Mouse (Mus musculus): ENCODE data around the gene Map3k15. TPM values are rescaled to one million over a fixed set of nuclear protein-coding genes. Genes with fewer than 3 reads are reported as not detected.

The Map3k15 gene
- total RNA-seq, 2 experiments from 2014 or later: 3.9 to 5.3 TPM

DNA sequence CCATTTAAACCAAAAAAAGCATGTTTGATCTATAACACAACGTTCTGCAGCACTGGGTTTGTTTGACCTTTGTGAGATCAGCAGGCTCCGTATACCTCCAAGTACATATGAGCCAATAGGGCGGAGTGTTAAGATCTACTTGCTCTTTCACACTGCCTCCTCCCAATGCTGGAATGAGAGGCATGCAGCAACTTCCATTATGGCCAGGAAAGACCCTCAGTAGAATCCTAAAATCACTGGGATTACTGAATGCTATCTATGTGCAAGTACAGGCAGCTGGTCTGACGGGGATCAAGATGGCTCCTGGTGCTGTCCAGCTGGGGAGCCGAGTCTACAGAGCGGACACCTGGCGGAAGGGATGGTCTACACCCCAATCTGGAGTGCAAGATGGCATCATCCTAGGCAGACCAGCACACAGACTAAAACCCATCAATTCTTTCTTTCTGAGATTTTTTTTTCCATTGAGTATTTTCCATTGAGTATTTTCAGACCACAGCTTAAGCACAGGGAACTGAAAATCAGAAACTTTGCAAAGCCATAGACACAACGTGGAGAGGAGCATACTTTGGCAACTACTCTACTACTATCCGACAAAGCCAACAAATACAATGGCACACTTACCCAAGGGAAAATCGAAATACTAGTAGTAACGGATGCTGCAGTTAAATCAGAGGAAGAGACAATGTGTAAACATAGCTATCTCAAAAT is 146.1 kb downstream of the Map3k15 start:
- no peak for ATAC-seq (replicated peaks; ENCODE audit: poor library complexity)

GRCm38 (mm10) chrX:160135719-160136118 is 147.5 kb downstream of the Map3k15 start:
- no peak for ATAC-seq (replicated peaks; ENCODE audit: poor library complexity)

DNA sequence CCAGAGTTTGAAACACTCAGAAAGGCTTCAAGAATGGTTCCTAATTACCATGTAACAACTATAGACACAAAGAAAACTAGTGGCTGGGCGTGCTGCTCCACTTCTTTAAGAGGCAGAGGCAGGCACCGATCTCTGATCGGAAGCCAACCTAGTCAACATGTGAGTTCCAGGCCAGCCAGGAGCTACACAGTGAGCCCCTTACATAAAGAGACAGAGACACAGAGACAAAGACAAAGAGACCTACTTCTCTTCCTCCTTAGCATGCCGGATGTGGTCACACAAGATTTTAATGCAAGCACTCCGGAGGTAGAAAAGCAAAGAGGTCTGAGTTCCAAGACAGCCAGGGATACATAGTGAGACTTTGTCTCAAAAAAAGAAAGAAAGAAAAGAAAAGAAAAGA is 147.9 kb downstream of the Map3k15 start:
- no peak for ATAC-seq (replicated peaks; ENCODE audit: poor library complexity)

DNA sequence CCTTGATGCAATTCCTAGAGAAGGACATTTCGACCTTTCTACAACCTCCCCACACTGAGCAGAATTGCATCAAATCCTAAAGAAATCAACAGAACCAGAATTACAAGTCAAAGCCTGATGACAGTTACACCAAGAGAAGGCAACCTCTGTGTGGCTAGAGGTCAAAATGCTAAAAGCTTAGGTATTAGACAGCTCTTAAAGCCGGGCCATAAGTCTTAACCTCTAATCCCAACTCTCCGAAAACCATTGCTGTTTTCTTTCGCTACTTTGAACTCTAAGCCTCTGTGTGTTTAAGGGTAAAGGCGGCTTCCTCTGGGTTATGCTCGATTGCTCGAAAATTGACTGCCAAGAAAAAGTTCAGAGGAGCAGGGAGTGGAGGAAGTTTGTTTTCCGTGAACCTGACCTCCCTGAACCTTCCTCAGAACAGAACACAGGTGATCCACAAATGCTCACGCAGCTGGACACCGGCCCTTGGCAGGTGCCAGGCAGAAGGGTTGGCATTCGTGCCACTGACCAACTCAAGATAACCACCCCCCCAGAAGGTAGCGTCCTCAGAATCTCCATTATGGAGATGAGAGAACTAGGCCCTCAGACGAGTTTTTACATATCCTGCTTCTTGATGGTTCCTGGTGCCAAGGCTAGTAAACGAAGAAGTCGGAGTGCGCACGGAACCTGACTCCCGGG is 149.1 kb downstream of the Map3k15 start:
- ATAC-seq (replicated peaks; ENCODE audit: poor library complexity): no peak

- peak; percentile 88 for ATAC-seq (replicated peaks; ENCODE audit: poor library complexity)
Measured at GRCm38 (mm10) chrX:160137861-160138717, 149.9 kb downstream of the Map3k15 start, which contains the start of gene Pdha1. TSS of gene Pdha1 (minus strand) at chrX:160138413.

DNA sequence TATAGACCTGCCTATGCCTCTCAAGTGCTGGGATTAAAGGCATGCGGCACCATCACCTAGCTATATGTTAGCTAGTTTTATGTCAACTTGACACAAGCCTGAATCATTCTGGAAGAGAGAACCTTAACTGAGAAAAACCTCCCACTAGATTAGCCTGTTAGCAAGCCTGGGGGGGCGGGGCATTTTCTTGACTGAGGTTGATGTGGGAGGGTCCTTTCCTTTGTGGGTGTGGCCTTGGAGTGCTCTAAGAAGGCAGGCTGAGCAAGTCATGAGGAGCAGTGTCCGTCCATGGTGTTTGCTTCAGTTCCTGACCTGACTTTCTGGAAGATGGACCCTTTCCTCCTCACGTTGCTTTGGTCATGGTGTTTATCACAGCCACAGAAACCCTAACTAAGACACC is 158.6 kb downstream of the Map3k15 start:
- peak; percentile 44; the same call in 1 of the 2 replicates for ATAC-seq (replicated peaks; ENCODE audit: poor library complexity)

GRCm38 (mm10) chrX:160147406-160147805 is 159.2 kb downstream of the Map3k15 start:
- no peak for ATAC-seq (replicated peaks; ENCODE audit: poor library complexity)

DNA sequence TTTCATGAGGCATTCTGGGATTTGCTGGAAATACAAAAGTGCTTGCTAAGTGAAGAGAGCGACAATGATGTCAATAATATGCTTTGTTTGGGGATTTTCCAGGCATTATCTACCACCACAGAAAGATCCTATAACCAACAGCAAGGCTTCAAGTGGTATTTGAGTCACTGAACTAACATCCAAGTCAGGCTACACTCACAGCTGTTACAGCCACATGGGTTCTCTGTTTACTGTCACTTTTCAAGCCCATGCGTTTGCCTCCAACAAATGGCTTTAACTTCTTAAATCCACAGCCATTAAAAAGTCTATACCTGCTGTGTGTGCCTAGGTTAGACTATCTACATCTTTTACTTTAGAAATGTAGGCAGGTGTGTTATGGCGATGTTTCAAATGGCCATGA is 160.6 kb downstream of the Map3k15 start:
- no peak for ATAC-seq (replicated peaks; ENCODE audit: poor library complexity)

DNA sequence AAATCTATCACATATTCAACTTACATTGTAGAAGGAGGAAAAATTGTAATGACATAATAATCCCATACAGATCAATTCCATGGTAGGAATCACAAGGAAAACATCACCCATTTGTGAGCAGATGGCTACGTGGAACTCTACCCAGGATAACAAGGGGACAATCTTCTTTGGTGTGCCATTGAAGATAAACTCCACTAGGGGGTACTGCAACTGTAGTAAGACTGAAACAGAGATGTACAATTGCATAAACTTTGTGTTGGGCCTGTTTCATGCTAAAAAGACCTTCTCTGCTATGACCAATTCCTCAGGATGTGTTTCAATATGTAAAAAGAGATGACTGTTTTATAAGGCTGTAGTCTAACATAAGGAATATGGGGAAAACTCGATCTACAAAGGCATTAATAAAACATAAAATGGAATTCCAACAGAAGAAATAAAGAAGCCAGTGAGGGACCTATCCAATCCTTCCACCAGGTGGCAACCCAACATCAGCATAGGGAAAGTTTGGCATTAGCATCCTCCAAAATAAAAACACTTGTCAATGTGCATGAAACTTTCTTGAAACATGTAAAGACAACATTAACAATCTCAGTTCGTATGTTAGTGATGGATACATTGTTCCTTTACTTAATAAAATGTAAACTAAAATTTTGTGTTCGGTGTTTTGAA is 165.0 kb downstream of the Map3k15 start:
- ATAC-seq (replicated peaks; ENCODE audit: poor library complexity): peak; percentile 78

GRCm38 (mm10) chrX:160164259-160164658 is 176.0 kb downstream of the Map3k15 start:
- no peak for ATAC-seq (replicated peaks; ENCODE audit: poor library complexity)

DNA sequence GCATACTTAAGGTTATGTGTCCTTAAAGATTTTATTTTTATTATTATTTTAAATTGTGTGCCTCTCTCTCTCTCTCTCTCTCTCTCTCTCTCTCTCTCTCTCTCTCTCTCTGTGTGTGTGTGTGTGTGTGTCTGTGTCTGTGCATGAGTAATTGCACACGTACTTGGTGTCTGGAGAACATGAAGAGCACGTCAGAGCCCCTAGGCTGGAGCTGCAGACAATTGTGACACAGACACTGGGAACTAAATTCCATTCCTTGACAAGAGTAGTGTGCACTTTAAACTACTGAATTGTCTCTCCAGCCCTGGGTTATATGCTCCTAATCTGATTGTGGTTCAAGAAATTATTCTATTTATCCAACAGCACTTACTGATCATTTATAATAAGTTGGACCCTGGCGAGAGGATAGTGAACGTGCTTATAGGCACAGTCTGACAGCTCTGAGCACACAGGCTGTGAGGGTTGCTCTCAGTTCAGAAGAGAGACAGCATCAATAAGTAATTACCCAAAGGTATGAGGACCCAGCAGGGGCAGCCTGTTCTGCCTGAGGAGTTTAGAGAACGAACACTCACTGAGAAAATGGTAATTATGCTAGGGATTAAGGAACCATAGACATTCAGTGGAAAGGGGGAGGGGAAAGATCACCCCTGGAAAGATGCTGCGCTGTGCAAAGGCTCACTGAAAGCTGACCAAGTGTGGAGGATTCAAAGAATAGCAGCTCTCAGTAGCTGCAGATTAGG is 178.2 kb downstream of the Map3k15 start:
- no peak for ATAC-seq (replicated peaks; ENCODE audit: poor library complexity)

DNA sequence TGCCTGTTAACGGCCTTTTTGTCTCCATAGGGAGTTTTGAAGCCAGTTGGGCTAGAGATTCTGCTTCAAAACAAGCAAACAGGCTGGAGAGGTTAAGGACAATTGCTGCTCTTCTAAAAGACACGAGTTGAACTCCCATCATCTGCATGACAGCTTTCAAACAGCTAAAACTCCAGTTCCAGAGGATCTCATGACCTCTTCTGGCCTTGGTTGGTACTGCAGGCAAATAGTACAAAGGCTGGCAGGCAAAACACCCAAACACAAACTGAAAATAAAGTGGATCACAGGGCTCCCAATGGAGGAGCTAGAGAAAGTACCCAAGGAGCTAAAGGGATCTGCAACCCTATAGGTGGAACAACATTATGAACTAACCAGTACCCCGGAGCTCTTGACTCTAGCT is 181.9 kb downstream of the Map3k15 start:
- ATAC-seq (replicated peaks; ENCODE audit: poor library complexity): peak; percentile 85

Other genes starting within 250 kb of the Map3k15 start
- gene Pdha1, start 150.0 kb downstream of the Map3k15 start, total RNA-seq (2015): 132 and 133 TPM in 2 replicates
- gene Pdha1, start 150.0 kb downstream of the Map3k15 start, total RNA-seq (2017): 156 and 191 TPM in 2 replicates